Mouse (Mus musculus) ES-Bruce4 (cell line): ENCODE results near the gene Smarca4.

ENCODE experiments used
- CTCF ChIP-seq: IDR thresholded peaks from one replicate; pipeline ENCODE4 v1.8.1; 2011; ENCODE audit warnings: low read depth, low read length
- EP300 ChIP-seq: IDR thresholded peaks from 2 replicates; pipeline ENCODE4 v1.6.1; 2011; ENCODE audit warnings: low read depth, low read length; ENCODE audit not compliant: insufficient read depth
- POLR2A ChIP-seq: IDR thresholded peaks from one replicate; pipeline ENCODE4 v1.8.1; 2011; ENCODE audit warnings: low read length; ENCODE audit not compliant: insufficient read depth

- TF ChIP-seq EP300 (no peak), CTCF (no peak), POLR2A (no peak)
Measured at GRCm38 (mm10) chr9:21740427-21740826, 124.5 kb downstream of the Smarca4 start.
